Comparison of ENCODE assay signal across 17 mouse cellular contexts in genomic region chr14:10593467-10593866, GRCm38 (mm10).
DNase-seq lines count a peak whose midpoint lies in the region; ATAC-seq lines count a peak whose summit lies in the region.
"Had no signal": no experiment of that assay in that cellular context is flagged by ENCODE, and none has a peak within 500 bp of the region (broad histone marks: within the 10 kb centered on the region; RNA-seq: fewer than 3 reads in every experiment).

No protein-coding gene starts in this region.

- DNase-seq in urinary bladder, adult 2 months (ENCODE audit: low spot score) = no peak
- no peak for DNase-seq in left cerebral cortex, adult 8-10 months (ENCODE audit: low spot score in 2 of 2)
- DNase-seq in right cerebral cortex, postnatal 4 days = no peak
- DNase-seq in lung, adult 18-20 months = no peak
- DNase-seq: adrenal gland, adult 2 months; adrenal gland, postnatal 25 days; B cell, adult 2 months; cerebellum, adult 11 months; cerebellum, adult 9-10 months; cerebellum, postnatal 25 days; gastrocnemius, postnatal 14 days; kidney, adult 11 months had no signal

- peak; percentile 54 for ATAC-seq in CD4-positive, CD25-positive, alpha-beta regulatory T cell, adult 4 months
- peak; percentile 98 for ATAC-seq in common myeloid progenitor, adult 5-6 weeks (replicated peaks; ENCODE audit: low read depth, poor library complexity, severe bottlenecking)
- 0 out of 2 replicates have a peak, but pooled peaks have one; percentile 35 for ATAC-seq in megakaryocyte, adult 5-6 weeks (ENCODE audit: poor library complexity, severe bottlenecking)
- ATAC-seq: forebrain, embryonic 16.5 days; hindbrain, embryonic 16.5 days had no signal

Comparison
In these comparisons a context has a peak if more than half of its experiments do, and no peak if none do; other contexts are left out.
1. ATAC-seq: peak in every context shown above with its lines; median percentile 98 in common myeloid progenitor, adult 5-6 weeks; 54 in CD4-positive, CD25-positive, alpha-beta regulatory T cell, adult 4 months; 35 in megakaryocyte, adult 5-6 weeks.